In the genomic region with DNA sequence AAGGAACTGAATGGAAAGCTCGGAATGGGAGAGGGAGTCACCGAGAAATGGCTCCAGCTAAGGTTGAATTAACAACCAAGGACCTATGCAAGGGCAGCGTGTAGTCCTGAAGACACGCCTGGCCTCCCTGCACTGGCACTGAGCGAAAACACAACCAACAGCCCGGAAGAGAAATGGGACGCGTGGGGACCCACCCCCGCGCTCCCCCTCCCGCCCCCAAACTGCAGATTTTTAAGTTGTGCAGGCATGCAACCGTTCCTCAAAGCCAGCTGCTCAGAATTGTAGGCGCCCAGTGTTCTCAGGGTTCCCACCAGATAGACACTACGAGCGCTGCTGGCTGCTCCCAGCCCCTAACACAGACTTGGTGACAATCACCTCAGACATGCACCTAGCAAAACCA, we compare ENCODE assay signal across 8 mouse cellular contexts. TPM values are rescaled to one million over a fixed set of nuclear protein-coding genes. Genes with fewer than 3 reads are reported as not detected.
DNase-seq lines count a peak whose midpoint lies in the region; ATAC-seq lines count a peak whose summit lies in the region.

A gene (minus strand): TSS at position 42 of the 400 bp plus-strand sequence.

- no peaks in the 10 kb centered on the region for H3K36me3 ChIP-seq in embryonic facial prominence, embryonic 14.5 days (ENCODE audit: control insufficient read depth, insufficient read depth, low read length)
- no peaks in the 10 kb centered on the region for H3K36me3 ChIP-seq in hindbrain, embryonic 14.5 days (replicated peaks; ENCODE audit: control insufficient read depth, insufficient read depth)
- H3K36me3 ChIP-seq in midbrain, embryonic 16.5 days (ENCODE audit: control insufficient read depth, insufficient read depth, low read length), result no peaks in the 10 kb centered on the region

- H3K4me1 ChIP-seq in embryonic facial prominence, embryonic 14.5 days (ENCODE audit: control insufficient read depth, insufficient read depth, low read length), result no peaks in the 10 kb centered on the region; the same call in 1 of the 2 replicates
- peaks cover 3% of the 10 kb centered on the region; the same call in 1 of the 2 replicates for H3K4me1 ChIP-seq in hindbrain, embryonic 14.5 days (replicated peaks; ENCODE audit: control insufficient read depth, insufficient read depth, low read length)
- H3K4me1 ChIP-seq in midbrain, embryonic 16.5 days (ENCODE audit: control insufficient read depth, insufficient read depth, low read length), result peaks cover 11% of the 10 kb centered on the region

- DNase-seq in layer of hippocampus, postnatal 25 days (ENCODE audit: extremely low spot score in 1 of 2, low spot score in 1 of 2), result no peak
- no peak for DNase-seq in layer of hippocampus, adult 9-10 months (ENCODE audit: low spot score)
- no peak for DNase-seq in embryonic facial prominence, embryonic 14.5 days (ENCODE audit: low spot score)
- DNase-seq in hindbrain, embryonic 14.5 days (ENCODE audit: low spot score), result no peak
- no peak for DNase-seq in urinary bladder, adult 2 months (ENCODE audit: low spot score)
- DNase-seq in adrenal gland, adult (ENCODE audit: inconsistent age in 2 of 2, low spot score in 1 of 2), result no peak
- DNase-seq in yolk sac, embryonic 10.5 days (ENCODE audit: low spot score), result no peak

- no peaks in the 10 kb centered on the region for H3K9me3 ChIP-seq in embryonic facial prominence, embryonic 14.5 days (ENCODE audit: control insufficient read depth, low read length)
- no peaks in the 10 kb centered on the region for H3K9me3 ChIP-seq in hindbrain, embryonic 14.5 days (ENCODE audit: control insufficient read depth, low read length)
- H3K9me3 ChIP-seq in midbrain, embryonic 16.5 days (replicated peaks; ENCODE audit: control insufficient read depth, low read length, poor library complexity, severe bottlenecking), result no peaks in the 10 kb centered on the region

- H3K27ac ChIP-seq in embryonic facial prominence, embryonic 14.5 days (replicated peaks; ENCODE audit: low read depth, low read length), result no peak within 1 kb of the TSS
- H3K27ac ChIP-seq in hindbrain, embryonic 14.5 days, result no peak within 1 kb of the TSS
- no peak within 1 kb of the TSS for H3K27ac ChIP-seq in midbrain, embryonic 16.5 days (ENCODE audit: low read length)

- 14% methylated on average over 15 of the region's 15 CpGs for WGBS in embryonic facial prominence, embryonic 14.5 days
- 23% methylated on average over 15 of the region's 15 CpGs for WGBS in hindbrain, embryonic 14.5 days
- WGBS in midbrain, embryonic 16.5 days, result 26% methylated on average over 15 of the region's 15 CpGs

- no peak for ATAC-seq in embryonic facial prominence, embryonic 14.5 days (ENCODE audit: low read depth)
- no peak for ATAC-seq in hindbrain, embryonic 14.5 days (ENCODE audit: low FRiP score)
- ATAC-seq in midbrain, embryonic 16.5 days, result no peak

- peaks cover 53% of the 10 kb centered on the region for H3K27me3 ChIP-seq in embryonic facial prominence, embryonic 14.5 days (replicated peaks; ENCODE audit: control insufficient read depth, insufficient read depth, low read length)
- H3K27me3 ChIP-seq in hindbrain, embryonic 14.5 days (ENCODE audit: control insufficient read depth, insufficient read depth, low read length), result peaks cover 52% of the 10 kb centered on the region
- peaks cover 13% of the 10 kb centered on the region for H3K27me3 ChIP-seq in midbrain, embryonic 16.5 days (ENCODE audit: control insufficient read depth, insufficient read depth, low read depth, low read length)

- peak within 1 kb of the TSS; percentile 58 for H3K9ac ChIP-seq in embryonic facial prominence, embryonic 14.5 days (ENCODE audit: low read depth, low read length)
- H3K9ac ChIP-seq in hindbrain, embryonic 14.5 days, result peak within 1 kb of the TSS; percentile 55
- H3K9ac ChIP-seq in midbrain, embryonic 16.5 days (ENCODE audit: low read depth, low read length), result peak within 1 kb of the TSS; percentile 66

- peak within 1 kb of the TSS; percentile 97 for H3K4me2 ChIP-seq in embryonic facial prominence, embryonic 14.5 days (ENCODE audit: low read depth, low read length)
- H3K4me2 ChIP-seq in hindbrain, embryonic 14.5 days (replicated peaks), result peak within 1 kb of the TSS; percentile 98
- H3K4me2 ChIP-seq in midbrain, embryonic 16.5 days (ENCODE audit: low read length), result peak within 1 kb of the TSS; percentile 95

- peak within 1 kb of the TSS; percentile 59 for H3K4me3 ChIP-seq in embryonic facial prominence, embryonic 14.5 days (ENCODE audit: low read depth, low read length)
- H3K4me3 ChIP-seq in hindbrain, embryonic 14.5 days (replicated peaks; ENCODE audit: low read length), result peak within 1 kb of the TSS; percentile 53
- peak within 1 kb of the TSS; percentile 57 for H3K4me3 ChIP-seq in midbrain, embryonic 16.5 days (ENCODE audit: low read depth, low read length)

RNA-seq across cellular contexts. Expression of the gene that starts here (rescaled TPM):
- total RNA-seq in layer of hippocampus, postnatal 25 days (2021), result 10 to 100 TPM; 10.4 to 11.5 TPM
- 4.3 and 4.6 TPM in 2 replicates for polyA plus RNA-seq in embryonic facial prominence, embryonic 14.5 days (2014; fragmentation: Nextera tagmentation; extraction: Ambion mirVana)
- polyA plus RNA-seq in hindbrain, embryonic 14.5 days (2014; fragmentation: Nextera tagmentation; extraction: Ambion mirVana), result 1.2 and 1.3 TPM in 2 replicates
- polyA plus RNA-seq in midbrain, embryonic 16.5 days (2015; fragmentation: Nextera tagmentation; extraction: Ambion mirVana), result 0.26 and 0.33 TPM in 2 replicates
- 2.9 and 3.0 TPM in 2 replicates for polyA plus RNA-seq in urinary bladder, adult 2 months (2012; rRNA removed)
